15 mouse cellular contexts compared by ENCODE assay signal in genomic region chr12:8898879-8899785, GRCm38 (mm10). TPM values are rescaled to one million over a fixed set of nuclear protein-coding genes. Genes with fewer than 3 reads are reported as not detected.
DNase-seq lines count a peak whose midpoint lies in the region; ATAC-seq and TF ChIP-seq lines count a peak whose summit lies in the region.
"Had no signal": no experiment of that assay in that cellular context is flagged by ENCODE, and none has a peak within 500 bp of the region (broad histone marks: within the 10 kb centered on the region; RNA-seq: fewer than 3 reads in every experiment).

No protein-coding gene starts in this region.

- no peak overlapping the region for H3K27ac ChIP-seq in lung, embryonic 14.5 days (ENCODE audit: low read depth)
- H3K27ac ChIP-seq in embryonic facial prominence, embryonic 15.5 days (replicated peaks): peak overlapping the region; percentile 65
- H3K27ac ChIP-seq in limb, embryonic 12.5 days: peak overlapping the region; percentile 64; the same call in 1 of the 2 replicates
- H3K27ac ChIP-seq in kidney, embryonic 15.5 days: no peak overlapping the region

- no peak overlapping the region for H3K4me2 ChIP-seq in lung, embryonic 14.5 days
- no peak overlapping the region for H3K4me2 ChIP-seq in embryonic facial prominence, embryonic 15.5 days (replicated peaks)
- no peak overlapping the region for H3K4me2 ChIP-seq in limb, embryonic 12.5 days
- no peak overlapping the region for H3K4me2 ChIP-seq in kidney, embryonic 15.5 days
- H3K4me2 ChIP-seq: heart, embryonic 15.5 days had no signal

- peak; percentile 69 for DNase-seq in lung, embryonic 14.5 days
- no peak for DNase-seq in lung, postnatal 36 days
- DNase-seq in kidney, adult 18-20 months: no peak
- DNase-seq in cerebellum, postnatal 14 days: no peak
- DNase-seq: adrenal gland, postnatal 36 days; cerebellum, adult 11-12 months; gastrocnemius, postnatal 14 days; liver, postnatal 0 days; right cerebral cortex, postnatal 14 days; thymus, postnatal 36 days had no signal

- no peaks in the 10 kb centered on the region for H3K9me3 ChIP-seq in lung, embryonic 14.5 days (ENCODE audit: low read depth, low read length)
- H3K9me3 ChIP-seq in embryonic facial prominence, embryonic 15.5 days (replicated peaks): no peaks in the 10 kb centered on the region
- no peaks in the 10 kb centered on the region for H3K9me3 ChIP-seq in limb, embryonic 12.5 days
- no peaks in the 10 kb centered on the region for H3K9me3 ChIP-seq in kidney, embryonic 15.5 days (replicated peaks)
- H3K9me3 ChIP-seq: heart, embryonic 15.5 days had no signal

- peaks cover 13% of the 10 kb centered on the region for H3K4me1 ChIP-seq in lung, embryonic 14.5 days (ENCODE audit: insufficient read depth)
- peaks cover 24% of the 10 kb centered on the region for H3K4me1 ChIP-seq in embryonic facial prominence, embryonic 15.5 days
- peaks cover 44% of the 10 kb centered on the region for H3K4me1 ChIP-seq in limb, embryonic 12.5 days (replicated peaks)
- peaks cover 27% of the 10 kb centered on the region for H3K4me1 ChIP-seq in kidney, embryonic 15.5 days

- WGBS in lung, embryonic 14.5 days: 54% methylated on average over 19 of the region's 19 CpGs
- WGBS in embryonic facial prominence, embryonic 15.5 days: 57% methylated on average over 19 of the region's 19 CpGs
- WGBS in limb, embryonic 12.5 days: 77% methylated on average over 18 of the region's 19 CpGs
- WGBS in kidney, embryonic 15.5 days: 74% methylated on average over 19 of the region's 19 CpGs

- no peak overlapping the region for H3K9ac ChIP-seq in lung, embryonic 14.5 days
- no peak overlapping the region for H3K9ac ChIP-seq in embryonic facial prominence, embryonic 15.5 days
- H3K9ac ChIP-seq in limb, embryonic 12.5 days (replicated peaks): no peak overlapping the region
- no peak overlapping the region for H3K9ac ChIP-seq in kidney, embryonic 15.5 days
- H3K9ac ChIP-seq: heart, embryonic 15.5 days; liver, postnatal 0 days had no signal

- H3K36me3 ChIP-seq in lung, embryonic 14.5 days (ENCODE audit: insufficient read depth): no peaks in the 10 kb centered on the region
- no peaks in the 10 kb centered on the region for H3K36me3 ChIP-seq in embryonic facial prominence, embryonic 15.5 days
- no peaks in the 10 kb centered on the region for H3K36me3 ChIP-seq in limb, embryonic 12.5 days
- H3K36me3 ChIP-seq in kidney, embryonic 15.5 days: no peaks in the 10 kb centered on the region
- H3K36me3 ChIP-seq: heart, embryonic 15.5 days had no signal

- no peak for TF ChIP-seq CTCF in lung, embryonic 14.5 days (IDR thresholded peaks at IDR 0.05; ENCODE audit: low read depth)

- H3K4me3 ChIP-seq in lung, embryonic 14.5 days (ENCODE audit: low read depth, low read length): no peak overlapping the region
- no peak overlapping the region for H3K4me3 ChIP-seq in embryonic facial prominence, embryonic 15.5 days (replicated peaks)
- no peak overlapping the region for H3K4me3 ChIP-seq in limb, embryonic 12.5 days (replicated peaks)
- H3K4me3 ChIP-seq in kidney, embryonic 15.5 days (replicated peaks): no peak overlapping the region
- H3K4me3 ChIP-seq: heart, embryonic 15.5 days had no signal

- 0 out of 2 replicates have a peak, but pooled peaks have one; percentile 25 for ATAC-seq in lung, embryonic 14.5 days (ENCODE audit: insufficient read depth)
- no peak for ATAC-seq in embryonic facial prominence, embryonic 15.5 days (ENCODE audit: insufficient number of reproducible peaks, low FRiP score, low TSS enrichment, low read depth)
- no peak for ATAC-seq in limb, embryonic 12.5 days (ENCODE audit: insufficient number of reproducible peaks, insufficient read depth, low FRiP score, low TSS enrichment, low read depth)
- ATAC-seq in kidney, embryonic 15.5 days (replicated peaks; ENCODE audit: low FRiP score): no peak
- ATAC-seq: intestine, postnatal 0 days; liver, postnatal 0 days had no signal

- no peaks in the 10 kb centered on the region for H3K27me3 ChIP-seq in lung, embryonic 14.5 days (ENCODE audit: insufficient read depth, low read length)
- H3K27me3 ChIP-seq in embryonic facial prominence, embryonic 15.5 days: no peaks in the 10 kb centered on the region
- no peaks in the 10 kb centered on the region for H3K27me3 ChIP-seq in limb, embryonic 12.5 days
- no peaks in the 10 kb centered on the region for H3K27me3 ChIP-seq in kidney, embryonic 15.5 days
- H3K27me3 ChIP-seq: heart, embryonic 15.5 days had no signal

RNA-seq across cellular contexts. Expression of gene Laptm4a, which starts 22.3 kb away (rescaled TPM):
- 213 and 215 TPM in 2 replicates for polyA plus RNA-seq in lung, embryonic 14.5 days (2014; fragmentation: Nextera tagmentation; extraction: Ambion mirVana)
- 449 and 462 TPM in 2 replicates for polyA plus RNA-seq in embryonic facial prominence, embryonic 15.5 days (2015; fragmentation: Nextera tagmentation; extraction: Ambion mirVana)
- 278 and 287 TPM in 2 replicates for polyA plus RNA-seq in limb, embryonic 12.5 days (2016; fragmentation: Nextera tagmentation; extraction: Ambion mirVana)
- polyA plus RNA-seq in kidney, embryonic 15.5 days (2015; fragmentation: Nextera tagmentation; extraction: Ambion mirVana): 338 and 401 TPM in 2 replicates

RNA-seq across cellular contexts. Expression of gene Matn3, which starts 48.6 kb away (rescaled TPM):
- polyA plus RNA-seq in lung, embryonic 14.5 days (2014; fragmentation: Nextera tagmentation; extraction: Ambion mirVana): 0.87 and 1.0 TPM in 2 replicates
- polyA plus RNA-seq in embryonic facial prominence, embryonic 15.5 days (2015; fragmentation: Nextera tagmentation; extraction: Ambion mirVana): 10.7 and 17.8 TPM in 2 replicates
- 5.4 and 7.5 TPM in 2 replicates for polyA plus RNA-seq in limb, embryonic 12.5 days (2016; fragmentation: Nextera tagmentation; extraction: Ambion mirVana)
- polyA plus RNA-seq in kidney, embryonic 15.5 days (2015; fragmentation: Nextera tagmentation; extraction: Ambion mirVana): 0.27 and 0.60 TPM in 2 replicates
- polyA plus RNA-seq: intestine, postnatal 0 days; liver, postnatal 0 days had no signal

Comparison
In these comparisons a context has a peak if more than half of its experiments do, and no peak if none do; other contexts are left out.
1. H3K27ac ChIP-seq: peak in embryonic facial prominence, embryonic 15.5 days (single experiment) and limb, embryonic 12.5 days (single experiment); none in lung, embryonic 14.5 days (single experiment) and kidney, embryonic 15.5 days (single experiment).